Mouse (Mus musculus) liver, adult 2 months (tissue): ENCODE measurements around the gene Olfr315. TPM values are rescaled to one million over a fixed set of nuclear protein-coding genes. Genes with fewer than 3 reads are reported as not detected.

Experiments used
- DNase-seq: peaks from one replicate; pipeline ENCODE4 v3.0.0-alpha.2; 2011; ENCODE audit warnings: low read depth, low spot score; ENCODE audit errors: extremely low read depth
- H3K27ac ChIP-seq: fragments of 200-500 bp; replicated peaks from 2 replicates; pipeline ENCODE4 v1.5.1; 2012; ENCODE audit warnings: low read depth, mild to moderate bottlenecking, control low read depth, inconsistent platforms, low read length; ENCODE audit not compliant: insufficient read depth
- H3K27me3 ChIP-seq: fragments of 200-500 bp; 2 replicates; pipeline ENCODE4 v1.6.1; 2012; ENCODE audit warnings: mild to moderate bottlenecking, moderate library complexity, low read length, inconsistent platforms; ENCODE audit not compliant: control insufficient read depth, insufficient read depth
- H3K36me3 ChIP-seq: fragments of 200-500 bp; 2 replicates; pipeline ENCODE4 v1.6.1; 2012; ENCODE audit warnings: low read length, inconsistent platforms; ENCODE audit not compliant: control insufficient read depth, insufficient read depth
- H3K4me1 ChIP-seq: fragments of 200-500 bp; 2 replicates; pipeline ENCODE4 v1.6.1; 2011; ENCODE audit warnings: low read length; ENCODE audit not compliant: control insufficient read depth, insufficient read depth
- H3K4me3 ChIP-seq: fragments of 200-500 bp; 2 replicates; pipeline ENCODE4 v1.5.1; 2011; ENCODE audit warnings: low read depth, mild to moderate bottlenecking, control low read depth, low read length, moderate library complexity; ENCODE audit not compliant: insufficient read depth
- H3K79me2 ChIP-seq: fragments of 200-500 bp; 2 replicates; pipeline ENCODE4 v1.6.1; 2012; ENCODE audit warnings: inconsistent platforms, mild to moderate bottlenecking, low read length, moderate library complexity; ENCODE audit not compliant: control insufficient read depth, insufficient read depth
- H3K9ac ChIP-seq: fragments of 200-500 bp; 2 replicates; pipeline ENCODE4 v1.6.1; 2012; ENCODE audit warnings: low read depth, mild to moderate bottlenecking, control low read depth, inconsistent platforms, low read length
- CTCF ChIP-seq: fragments of 200-500 bp; IDR thresholded peaks from 2 replicates; pipeline ENCODE4 v1.5.1; 2011; ENCODE audit warnings: low read depth, low read length, control low read depth
- POLR2A ChIP-seq: fragments of 200-500 bp; IDR thresholded peaks from 2 replicates; pipeline ENCODE4 v1.6.1; 2011; ENCODE audit warnings: low read length, control low read depth; ENCODE audit not compliant: insufficient read depth; ENCODE audit errors: extremely low read depth
- WGBS: fragments of 180-500 bp; shearing (Covaris S2); methylation state at CpG from one replicate; pipeline ENCODE4 v1.1.7; 2018; 5-methylcytosine and 5-hydroxymethylcytosine counted together
- polyA plus RNA-seq: library from polyadenylated mRNA; depleted of rRNA; stranded (reverse); fragments of >200 nt; gene quantifications from 2 replicates; pipeline ENCODE4 v1.2.3, GENCODE M21; 2012
- total RNA-seq: library from RNA; depleted of rRNA; stranded (reverse); fragments of >200 nt; gene quantifications from 2 replicates; pipeline ENCODE4 v1.2.3, GENCODE M21; 2014

Gene Olfr315
- total and polyA plus RNA-seq, 2 experiments = not detected

- no peak for DNase-seq
- Histone ChIP-seq H3K79me2 (no peaks in the 10 kb centered on the region), H3K4me1 (no peaks in the 10 kb centered on the region), H3K27ac (no peak overlapping the region), H3K27me3 (no peaks in the 10 kb centered on the region), H3K9ac (no peak overlapping the region), H3K4me3 (no peak overlapping the region), H3K36me3 (no peaks in the 10 kb centered on the region)
- no peak for TF ChIP-seq POLR2A
- TF ChIP-seq CTCF = no peak
- 45% methylated on average over 2 of the region's 2 CpGs for WGBS
Measured at GRCm38 (mm10) chr11:58790053-58790452, 17.1 kb downstream of the Olfr315 start.

- WGBS = 79% methylated on average over 6 of the region's 6 CpGs
- no peaks in the 10 kb centered on the region for H3K4me1 ChIP-seq
- no peaks in the 10 kb centered on the region for H3K36me3 ChIP-seq
- H3K79me2 ChIP-seq = no peaks in the 10 kb centered on the region
- no peak for DNase-seq
- no peak overlapping the region for H3K9ac ChIP-seq
- H3K4me3 ChIP-seq = no peak overlapping the region
- no peak overlapping the region for H3K27ac ChIP-seq
- TF ChIP-seq CTCF = no peak
- TF ChIP-seq POLR2A = no peak
- no peaks in the 10 kb centered on the region for H3K27me3 ChIP-seq
Measured at GRCm38 (mm10) chr11:58790646-58791045, 17.7 kb downstream of the Olfr315 start.

GRCm38 (mm10) chr11:58795856-58796255 is 22.9 kb downstream of the Olfr315 start:
- WGBS = 88% methylated on average over 2 of the region's 2 CpGs
- Histone ChIP-seq H3K9ac (no peak overlapping the region), H3K36me3 (no peaks in the 10 kb centered on the region), H3K4me3 (no peak overlapping the region), H3K27ac (no peak overlapping the region), H3K79me2 (no peaks in the 10 kb centered on the region), H3K4me1 (no peaks in the 10 kb centered on the region), H3K27me3 (no peaks in the 10 kb centered on the region)
- no peak for DNase-seq
- no peak for TF ChIP-seq POLR2A
- no peak for TF ChIP-seq CTCF

GRCm38 (mm10) chr11:58796850-58797249 is 23.9 kb downstream of the Olfr315 start:
- H3K36me3 ChIP-seq = no peaks in the 10 kb centered on the region
- DNase-seq = no peak
- TF ChIP-seq POLR2A (no peak), CTCF (no peak)
- no peaks in the 10 kb centered on the region for H3K4me1 ChIP-seq
- no peaks in the 10 kb centered on the region for H3K79me2 ChIP-seq
- H3K9ac ChIP-seq = no peak overlapping the region
- WGBS = 76% methylated on average over 7 of the region's 7 CpGs
- no peaks in the 10 kb centered on the region for H3K27me3 ChIP-seq
- no peak overlapping the region for H3K27ac ChIP-seq
- H3K4me3 ChIP-seq = no peak overlapping the region

- H3K27me3 ChIP-seq = no peaks in the 10 kb centered on the region
- WGBS = 79% methylated on average over 5 of the region's 5 CpGs
- TF ChIP-seq CTCF (no peak), POLR2A (no peak)
- H3K4me1 ChIP-seq = peaks cover 7% of the 10 kb centered on the region
- H3K4me3 ChIP-seq = no peak overlapping the region
- DNase-seq = no peak
- H3K27ac ChIP-seq = no peak overlapping the region
- no peaks in the 10 kb centered on the region for H3K79me2 ChIP-seq
- H3K36me3 ChIP-seq = no peaks in the 10 kb centered on the region
- H3K9ac ChIP-seq = no peak overlapping the region
Measured at GRCm38 (mm10) chr11:58799747-58800146, 26.8 kb downstream of the Olfr315 start.

GRCm38 (mm10) chr11:58801558-58802228 is 28.7 kb downstream of the Olfr315 start, which contains the start of gene Fam183b:
Fam183b (minus strand) TSS chr11:58801960.
- peak; percentile 72 for DNase-seq
- WGBS = 35% methylated on average over 14 of the region's 14 CpGs
- no peaks in the 10 kb centered on the region for H3K27me3 ChIP-seq
- H3K36me3 ChIP-seq = no peaks in the 10 kb centered on the region
- no peak within 1 kb of the TSS for H3K9ac ChIP-seq
- H3K27ac ChIP-seq = no peak within 1 kb of the TSS
- H3K4me3 ChIP-seq = no peak within 1 kb of the TSS
- H3K4me1 ChIP-seq = peaks cover 7% of the 10 kb centered on the region
- no peak for TF ChIP-seq CTCF
- H3K79me2 ChIP-seq = no peaks in the 10 kb centered on the region
